Mouse (Mus musculus) brain, embryonic 14.5 days (tissue): ENCODE data around the gene Msh3.

ENCODE experiments used
- CTCF ChIP-seq: fragments of 200-500 bp; IDR thresholded peaks from 2 replicates; pipeline ENCODE4 v1.5.1; 2012; ENCODE audit warnings: inconsistent platforms, mild to moderate bottlenecking, moderate library complexity, borderline replicate concordance; ENCODE audit not compliant: insufficient read depth, insufficient read length; ENCODE audit errors: extremely low read depth
- POLR2A ChIP-seq: fragments of 200-500 bp; IDR thresholded peaks from 2 replicates; pipeline ENCODE4 v1.6.1; 2012; ENCODE audit warnings: mild to moderate bottlenecking, inconsistent platforms, borderline replicate concordance; ENCODE audit not compliant: poor library complexity, insufficient read depth, insufficient read length, severe bottlenecking; ENCODE audit errors: extremely low read depth

- TF ChIP-seq CTCF (no peak), POLR2A (no peak)
Measured at GRCm38 (mm10) chr13:92365312-92365711, 10.5 kb upstream of the Msh3 start.
